Mouse (Mus musculus): ENCODE data around the gene Fzd5. TPM values are rescaled to one million over a fixed set of nuclear protein-coding genes. Genes with fewer than 3 reads are reported as not detected.

The Fzd5 gene
- polyA plus RNA-seq (2012; ENCODE audit: low replicate concordance): 7.0 and 8.6 TPM in 2 replicates

GRCm38 (mm10) chr1:64737502-64738179 lies at the start of gene Fzd5:
Gene Fzd5 (minus strand): TSS chr1:64737751.

DNA sequence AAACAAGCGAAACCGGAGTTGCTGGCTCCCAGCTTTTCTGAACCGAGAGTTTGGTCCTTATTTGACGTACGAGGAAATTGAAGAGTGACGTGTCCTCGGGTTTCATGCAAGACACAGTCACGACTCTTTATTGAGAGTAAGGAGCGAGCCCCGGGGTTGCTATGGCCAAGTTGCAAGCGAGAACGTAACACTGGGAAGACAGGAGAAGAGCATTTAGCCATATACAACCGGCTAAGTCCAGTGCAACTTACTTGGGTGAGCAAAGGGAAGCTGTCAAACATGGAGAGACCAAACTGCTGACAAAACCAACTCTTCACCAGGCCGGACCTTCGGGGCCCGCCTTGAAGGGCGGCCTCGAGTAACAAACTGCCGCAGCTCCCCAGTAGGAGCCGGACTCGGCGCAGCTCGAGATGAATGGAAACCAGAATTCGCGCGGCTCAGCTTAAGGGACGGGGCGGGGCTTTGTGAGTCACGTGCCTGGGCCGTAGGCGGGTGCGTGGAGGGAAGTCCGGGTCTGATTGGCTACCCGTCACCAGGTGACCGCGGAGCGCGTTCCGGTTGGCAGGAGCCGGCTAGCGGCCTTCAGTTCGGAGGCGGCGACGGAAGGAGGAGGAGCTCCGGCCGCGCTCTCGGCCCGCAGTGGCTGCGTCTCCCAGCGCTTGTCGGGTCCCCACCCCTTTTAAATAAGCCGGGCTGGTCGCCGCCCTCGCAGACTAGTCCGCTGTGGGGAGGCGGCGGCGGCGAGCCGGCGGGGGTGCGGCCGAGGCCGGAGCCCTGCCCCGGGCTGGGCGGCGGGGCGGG lies 47.1 kb downstream of the Fzd5 start, which contains the start of gene Ccnyl1:
TSS of gene Ccnyl1 (plus strand) at position 243 of the 801 bp plus-strand sequence.

Other genes starting within 250 kb of the Fzd5 start
- 4.4 and 4.8 TPM in 2 replicates for gene Creb1, start 205.1 kb downstream of the Fzd5 start, polyA plus RNA-seq (2012; ENCODE audit: low replicate concordance)
- gene Mettl21a, start 120.5 kb downstream of the Fzd5 start, polyA plus RNA-seq (2012; ENCODE audit: low replicate concordance): 2.7 and 6.5 TPM in 2 replicates
- 6.4 and 15.0 TPM in 2 replicates for gene Ccnyl1, start 47.3 kb downstream of the Fzd5 start, polyA plus RNA-seq (2012; ENCODE audit: low replicate concordance)
- gene Plekhm3, start 219.1 kb upstream of the Fzd5 start, polyA plus RNA-seq (2012; ENCODE audit: low replicate concordance): 0.50 and 1.5 TPM in 2 replicates

Measured in leukemia stem cell, adult 10-12 weeks (primary cell).